Mouse (Mus musculus) erythroblast, embryonic 14.5 days (primary cell): Measurements from ENCODE around the gene Rpn2. TPM values are rescaled to one million over a fixed set of nuclear protein-coding genes. Genes with fewer than 3 reads are reported as not detected.

Experiments used
- H3K27me3 ChIP-seq: 2 replicates; pipeline ENCODE4 v1.6.1; 2012; ENCODE audit warnings: inconsistent platforms; ENCODE audit not compliant: control insufficient read depth
- H3K36me3 ChIP-seq: 2 replicates; pipeline ENCODE4 v1.6.1; 2012; ENCODE audit warnings: mild to moderate bottlenecking, inconsistent platforms; ENCODE audit not compliant: control insufficient read depth
- H3K4me1 ChIP-seq: 2 replicates; pipeline ENCODE4 v1.6.1; 2012; ENCODE audit warnings: inconsistent platforms; ENCODE audit not compliant: control insufficient read depth
- H3K4me3 ChIP-seq: replicated peaks from 2 replicates; pipeline ENCODE3; 2012; ENCODE audit warnings: moderate library complexity, mild to moderate bottlenecking, inconsistent platforms
- H3K9me3 ChIP-seq: 2 replicates; pipeline ENCODE4 v1.6.1; 2012; ENCODE audit warnings: low read length, inconsistent platforms, mixed read lengths; ENCODE audit not compliant: control insufficient read depth
- GATA1 ChIP-seq: IDR thresholded peaks from 2 replicates; pipeline ENCODE4 v1.6.1; 2012; ENCODE audit warnings: low read length, inconsistent platforms, mixed read lengths
- TAL1 ChIP-seq: IDR thresholded peaks from 3 replicates; pipeline ENCODE4 v1.6.1; 2012; ENCODE audit warnings: low read length, inconsistent platforms, mixed read lengths
- polyA plus RNA-seq: library from polyadenylated mRNA; stranded (reverse); fragments of >175 nt; gene quantifications from 2 replicates; pipeline ENCODE4 v1.2.3, GENCODE M21; 2012

Gene Rpn2
- polyA plus RNA-seq, 1 experiment, result 4.6 TPM

GRCm38 (mm10) chr2:157279416-157279800 is 591 bp downstream of the Rpn2 start, which contains the start of gene Mroh8:
TSS of gene Mroh8 (minus strand) at chr2:157279549.
- Histone ChIP-seq H3K4me1 (peaks cover 29% of the 10 kb centered on the region), H3K36me3 (peaks cover 26% of the 10 kb centered on the region), H3K9me3 (no peaks in the 10 kb centered on the region), H3K4me3 (peak within 1 kb of the TSS; percentile 97), H3K27me3 (no peaks in the 10 kb centered on the region)
- TF ChIP-seq GATA1 (no peak), TAL1 (no peak)

- Histone ChIP-seq H3K27me3 (no peaks in the 10 kb centered on the region), H3K4me1 (peaks cover 36% of the 10 kb centered on the region), H3K36me3 (peaks cover 63% of the 10 kb centered on the region), H3K9me3 (no peaks in the 10 kb centered on the region), H3K4me3 (no peak overlapping the region)
- TF ChIP-seq TAL1 (no peak), GATA1 (no peak)
These were observed 4.5 kb downstream of the Rpn2 start for GRCm38 (mm10) chr2:157283321-157283720.

GRCm38 (mm10) chr2:157287542-157287941 is 8.7 kb downstream of the Rpn2 start:
- TF ChIP-seq TAL1, result no peak
- TF ChIP-seq GATA1, result no peak
- Histone ChIP-seq H3K27me3 (no peaks in the 10 kb centered on the region), H3K4me3 (no peak overlapping the region), H3K9me3 (no peaks in the 10 kb centered on the region), H3K4me1 (peaks cover 23% of the 10 kb centered on the region), H3K36me3 (peaks cover 96% of the 10 kb centered on the region)

GRCm38 (mm10) chr2:157288996-157289395 is 10.2 kb downstream of the Rpn2 start:
- Histone ChIP-seq H3K9me3 (no peaks in the 10 kb centered on the region), H3K27me3 (no peaks in the 10 kb centered on the region), H3K36me3 (peaks cover 96% of the 10 kb centered on the region), H3K4me3 (no peak overlapping the region), H3K4me1 (peaks cover 23% of the 10 kb centered on the region)
- no peak for TF ChIP-seq GATA1
- TF ChIP-seq TAL1, result no peak

- peaks cover 19% of the 10 kb centered on the region for H3K4me1 ChIP-seq
- peaks cover 100% of the 10 kb centered on the region for H3K36me3 ChIP-seq
- H3K9me3 ChIP-seq, result no peaks in the 10 kb centered on the region
- TF ChIP-seq TAL1, result no peak
- TF ChIP-seq GATA1, result no peak
- H3K4me3 ChIP-seq, result no peak overlapping the region
- H3K27me3 ChIP-seq, result no peaks in the 10 kb centered on the region
These were observed 13.3 kb downstream of the Rpn2 start for GRCm38 (mm10) chr2:157292093-157292492.

GRCm38 (mm10) chr2:157296105-157296689 is 17.4 kb downstream of the Rpn2 start:
- no peaks in the 10 kb centered on the region for H3K27me3 ChIP-seq

GRCm38 (mm10) chr2:157300051-157300450 is 21.2 kb downstream of the Rpn2 start:
- TF ChIP-seq TAL1 (no peak), GATA1 (no peak)
- Histone ChIP-seq H3K36me3 (peaks cover 98% of the 10 kb centered on the region), H3K4me1 (no peaks in the 10 kb centered on the region), H3K4me3 (no peak overlapping the region), H3K27me3 (no peaks in the 10 kb centered on the region), H3K9me3 (no peaks in the 10 kb centered on the region)

More at GRCm38 (mm10) chr2:157296105-157296689, 17.4 kb downstream of the Rpn2 start:
- TF ChIP-seq TAL1 (no peak), GATA1 (no peak)
- no peak overlapping the region for H3K4me3 ChIP-seq
- H3K36me3 ChIP-seq, result peaks cover 99% of the 10 kb centered on the region
- no peaks in the 10 kb centered on the region for H3K4me1 ChIP-seq
- H3K9me3 ChIP-seq, result no peaks in the 10 kb centered on the region

- H3K9me3 ChIP-seq, result no peaks in the 10 kb centered on the region
- TF ChIP-seq GATA1 (no peak), TAL1 (no peak)
- H3K4me1 ChIP-seq, result no peaks in the 10 kb centered on the region
- no peaks in the 10 kb centered on the region for H3K27me3 ChIP-seq
- H3K36me3 ChIP-seq, result peaks cover 93% of the 10 kb centered on the region
- H3K4me3 ChIP-seq, result no peak overlapping the region
These were observed 24.3 kb downstream of the Rpn2 start for GRCm38 (mm10) chr2:157303096-157303495.

GRCm38 (mm10) chr2:157306091-157307032 is 27.5 kb downstream of the Rpn2 start:
- H3K9me3 ChIP-seq, result no peaks in the 10 kb centered on the region
- H3K4me3 ChIP-seq, result no peak overlapping the region
- peaks cover 95% of the 10 kb centered on the region for H3K36me3 ChIP-seq
- H3K4me1 ChIP-seq, result no peaks in the 10 kb centered on the region
- no peak for TF ChIP-seq GATA1
- H3K27me3 ChIP-seq, result no peaks in the 10 kb centered on the region
